Mouse (Mus musculus) MEL (cell line): ENCODE results near the gene Lrpap1. TPM values are rescaled to one million over a fixed set of nuclear protein-coding genes. Genes with fewer than 3 reads are reported as not detected.

Experiments
- DNase-seq: peaks from one replicate; pipeline ENCODE4 v3.0.0; 2011; ENCODE audit warnings: low read depth, low spot score
- H3K27ac ChIP-seq: 2 replicates; pipeline ENCODE4 v1.5.1; 2012; ENCODE audit warnings: low read depth, mild to moderate bottlenecking, control low read depth, low read length, moderate library complexity; ENCODE audit not compliant: control insufficient read depth
- H3K27me3 ChIP-seq, 2 experiments: fragments of 150-350 bp in 1 of 2; sonication (generic) in 1 of 2; 2 replicates each; pipeline ENCODE4 v1.6.1; 2012; ENCODE audit warnings: low read length in 2 of 2, mild to moderate bottlenecking in 2 of 2, improper control_type of control experiment in 1 of 2, moderate library complexity in 1 of 2; ENCODE audit not compliant: insufficient read depth in 2 of 2, control insufficient read depth in 1 of 2
- H3K36me3 ChIP-seq, 2 experiments: 2 replicates each; pipeline ENCODE4 v1.6.1; 2012 to 2014; ENCODE audit warnings: low read length in 2 of 2, improper control_type of control experiment in 1 of 2, inconsistent platforms in 1 of 2, mild to moderate bottlenecking in 1 of 2; ENCODE audit not compliant: insufficient read depth in 2 of 2, control insufficient read depth in 1 of 2
- H3K4me1 ChIP-seq, 2 experiments: fragments of 150-350 bp in 1 of 2; sonication (generic) in 1 of 2; 2 replicates each; pipeline ENCODE4 v1.6.1; 2012; ENCODE audit warnings: low read length in 2 of 2, improper control_type of control experiment in 1 of 2, mild to moderate bottlenecking in 1 of 2; ENCODE audit not compliant: insufficient read depth in 2 of 2, control insufficient read depth in 1 of 2
- H3K4me3 ChIP-seq, 2 experiments: fragments of 150-350 bp in 1 of 2; sonication (generic) in 1 of 2; 2 replicates each; pipeline ENCODE4 v1.5.1; 2012; ENCODE audit warnings: low read depth in 2 of 2, low read length in 2 of 2, mild to moderate bottlenecking in 2 of 2, moderate library complexity in 2 of 2, control low read depth in 1 of 2, improper control_type of control experiment in 1 of 2; ENCODE audit not compliant: control insufficient read depth in 1 of 2, insufficient read depth in 1 of 2
- H3K79me2 ChIP-seq: 2 replicates; pipeline ENCODE4 v1.6.1; 2012; ENCODE audit warnings: mild to moderate bottlenecking, low read length, moderate library complexity; ENCODE audit not compliant: control insufficient read depth, poor library complexity, insufficient read depth
- H3K9ac ChIP-seq: 2 replicates; pipeline ENCODE4 v1.6.1; 2012; ENCODE audit warnings: low read depth, mild to moderate bottlenecking, control low read depth, low read length, moderate library complexity; ENCODE audit not compliant: control insufficient read depth, poor library complexity, severe bottlenecking
- H3K9me3 ChIP-seq: fragments of 150-350 bp; sonication (generic); replicated peaks from 2 replicates; pipeline ENCODE4 v1.6.1; 2012; ENCODE audit warnings: mild to moderate bottlenecking, low read length, improper control_type of control experiment, moderate library complexity; ENCODE audit not compliant: insufficient read depth
- CHD2 ChIP-seq: IDR thresholded peaks from 2 replicates; pipeline ENCODE4 v1.6.1; 2011; ENCODE audit warnings: low read length, improper control_type of control experiment
- E2F4 ChIP-seq: IDR thresholded peaks from 2 replicates; pipeline ENCODE4 v1.6.1; 2011; ENCODE audit warnings: low read depth, low read length, improper control_type of control experiment, borderline replicate concordance
- ELF1 ChIP-seq: IDR thresholded peaks from 2 replicates; pipeline ENCODE4 v1.6.1; 2014; ENCODE audit warnings: low read depth, mild to moderate bottlenecking, inconsistent platforms, low read length, improper control_type of control experiment, moderate library complexity
- ETS1 ChIP-seq: IDR thresholded peaks from 2 replicates; pipeline ENCODE4 v1.6.1; 2012; ENCODE audit warnings: low read depth, mild to moderate bottlenecking, inconsistent platforms, low read length, improper control_type of control experiment, moderate library complexity
- GATA1 ChIP-seq: IDR thresholded peaks from 2 replicates; pipeline ENCODE4 v1.6.1; 2011; ENCODE audit warnings: low read depth, low read length, improper control_type of control experiment
- MAFK ChIP-seq: IDR thresholded peaks from 2 replicates; pipeline ENCODE4 v1.6.1; 2011; ENCODE audit warnings: low read depth, mild to moderate bottlenecking, low read length, improper control_type of control experiment, borderline replicate concordance
- MYB ChIP-seq: IDR thresholded peaks from 2 replicates; pipeline ENCODE4 v1.6.1; 2011; ENCODE audit warnings: mild to moderate bottlenecking, low read depth, low read length, improper control_type of control experiment
- MYC ChIP-seq: IDR thresholded peaks from 2 replicates; pipeline ENCODE4 v1.6.1; 2011; ENCODE audit warnings: low read depth, mild to moderate bottlenecking, low read length, improper control_type of control experiment, moderate library complexity
- POLR2AphosphoS2 ChIP-seq: IDR thresholded peaks from 2 replicates; pipeline ENCODE4 v1.6.1; 2011; ENCODE audit warnings: low read length, improper control_type of control experiment
- POLR2AphosphoS5 ChIP-seq: IDR thresholded peaks from 2 replicates; pipeline ENCODE4 v1.6.1; 2012; ENCODE audit warnings: low read depth, borderline replicate concordance, mild to moderate bottlenecking, inconsistent platforms, low read length, moderate library complexity, mixed read lengths
- RAD21 ChIP-seq: IDR thresholded peaks from 2 replicates; pipeline ENCODE4 v1.6.1; 2011; ENCODE audit warnings: mild to moderate bottlenecking, low read depth, low read length, improper control_type of control experiment
- TBP ChIP-seq: IDR thresholded peaks from 2 replicates; pipeline ENCODE4 v1.8.0; 2011; ENCODE audit warnings: low read depth, low read length, improper control_type of control experiment
- TCF12 ChIP-seq: IDR thresholded peaks from 2 replicates; pipeline ENCODE4 v1.6.1; 2014; ENCODE audit warnings: low read depth, mild to moderate bottlenecking, inconsistent platforms, low read length, improper control_type of control experiment, moderate library complexity
- UBTF ChIP-seq: IDR thresholded peaks from 2 replicates; pipeline ENCODE4 v1.6.1; 2012; ENCODE audit warnings: low read depth, mild to moderate bottlenecking, inconsistent platforms, low read length, improper control_type of control experiment, moderate library complexity, borderline replicate concordance; ENCODE audit not compliant: insufficient read depth
- ZKSCAN1 ChIP-seq: IDR thresholded peaks from 2 replicates; pipeline ENCODE4 v1.6.1; 2012; ENCODE audit warnings: low read depth, mild to moderate bottlenecking, inconsistent platforms, low read length, improper control_type of control experiment, moderate library complexity
- polyA plus RNA-seq, 2 experiments: library from polyadenylated mRNA; stranded (reverse) in 1 of 2; unstranded in 1 of 2; fragments of >175 nt in 1 of 2; fragments of >200 nt in 1 of 2; gene quantifications; 2 replicates each; pipeline versions ENCODE4 v1.2.1 to v1.2.4; 2012; ENCODE audit warnings: low replicate concordance in 2 of 2, low read depth in 1 of 2; ENCODE audit not compliant: insufficient read length in 2 of 2, insufficient read depth in 1 of 2, missing spikeins in 1 of 2
- total RNA-seq: library from RNA; depleted of rRNA; stranded (reverse); fragments of 300-350 nt; gene quantifications from 2 replicates; pipeline ENCODE4 v1.2.3, GENCODE M21; 2012

The Lrpap1 gene
- total and polyA plus RNA-seq, 3 experiments: 45.0 to 74.7 TPM; not detected in 1

- Histone ChIP-seq H3K79me2 (no peaks in the 10 kb centered on the region), H3K4me3 (no peak overlapping the region), H3K4me1 (no peaks in the 10 kb centered on the region), H3K9ac (no peak overlapping the region), H3K27ac (no peak overlapping the region), H3K27me3 (peaks cover 0 to 1% of the 10 kb centered on the region in 2 experiments; a peak in 1 of 4 replicates), H3K36me3 (no peaks in the 10 kb centered on the region), H3K9me3 (no peaks in the 10 kb centered on the region)
- TF ChIP-seq MAFK (no peak), TBP (no peak), POLR2AphosphoS2 (no peak), CHD2 (no peak), MYB (no peak), E2F4 (no peak), ZKSCAN1 (no peak), RAD21 (no peak)
- no peak for DNase-seq
Measured at GRCm38 (mm10) chr5:35149939-35150338, 44.4 kb upstream of the Lrpap1 start.

DNA sequence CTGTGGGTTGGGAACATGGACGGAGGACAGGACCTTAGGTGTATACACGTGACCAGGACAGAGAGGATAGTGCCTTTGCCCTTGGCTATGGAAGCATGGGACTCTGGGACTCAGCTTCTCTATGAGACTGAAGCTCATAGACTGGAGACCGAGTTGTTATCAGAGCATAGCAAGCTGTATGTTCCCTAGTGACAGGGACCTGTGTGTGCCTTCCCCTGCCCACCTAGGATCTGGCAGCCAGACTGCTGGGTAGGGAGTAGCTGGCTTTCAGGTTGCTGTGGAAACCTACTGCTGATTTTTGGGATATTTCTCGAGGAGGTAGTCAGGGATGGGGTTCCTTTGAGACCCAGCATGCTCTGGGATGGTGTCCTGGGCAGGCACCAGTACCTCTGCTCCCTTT, 44.0 kb upstream of the Lrpap1 start:
- no peaks in the 10 kb centered on the region for H3K4me1 ChIP-seq
- no peak for DNase-seq
- no peak overlapping the region for H3K27ac ChIP-seq
- H3K79me2 ChIP-seq: no peaks in the 10 kb centered on the region
- no peak overlapping the region for H3K4me3 ChIP-seq
- no peak overlapping the region for H3K9ac ChIP-seq
- H3K9me3 ChIP-seq: no peaks in the 10 kb centered on the region
- TF ChIP-seq POLR2AphosphoS5: no peak
- TF ChIP-seq MYC: no peak
- no peak for TF ChIP-seq TCF12
- TF ChIP-seq ELF1: no peak
- TF ChIP-seq GATA1: no peak
- no peak for TF ChIP-seq RAD21
- TF ChIP-seq E2F4: no peak
- no peak for TF ChIP-seq ETS1
- no peak for TF ChIP-seq MYB
- TF ChIP-seq TBP: no peak
- no peak for TF ChIP-seq UBTF
- H3K27me3 ChIP-seq: peaks cover 0 to 1% of the 10 kb centered on the region in 2 experiments; a peak in 1 of 4 replicates
- H3K36me3 ChIP-seq: no peaks in the 10 kb centered on the region
